Mouse (Mus musculus) CH12.LX (cell line): ENCODE results near the gene Exph5. TPM values are rescaled to one million over a fixed set of nuclear protein-coding genes. Genes with fewer than 3 reads are reported as not detected.

Experiments
- DNase-seq: peaks from one replicate; pipeline ENCODE4 v3.0.0-alpha.2; 2013; ENCODE audit errors: extremely low read depth
- H3K27ac ChIP-seq: 2 replicates; pipeline ENCODE4 v1.5.1; 2012; ENCODE audit warnings: low read depth, mild to moderate bottlenecking, control low read depth, moderate library complexity; ENCODE audit not compliant: insufficient read depth
- H3K27me3 ChIP-seq: replicated peaks from 2 replicates; pipeline ENCODE3; 2012; ENCODE audit warnings: inconsistent platforms
- H3K36me3 ChIP-seq, 2 experiments: replicated peaks in 1 of 2; 2 replicates each; pipeline versions ENCODE3 to v1.6.1; 2012; ENCODE audit warnings: inconsistent platforms in 1 of 2, low read length in 1 of 2, mild to moderate bottlenecking in 1 of 2, mixed read lengths in 1 of 2, moderate library complexity in 1 of 2; ENCODE audit not compliant: control insufficient read depth in 1 of 2, insufficient read depth in 1 of 2
- H3K4me1 ChIP-seq, 2 experiments: 2 replicates each; pipeline ENCODE4 v1.6.1; 2012; ENCODE audit warnings: inconsistent platforms in 1 of 2, moderate library complexity in 1 of 2; ENCODE audit not compliant: insufficient read depth in 2 of 2, control insufficient read depth in 1 of 2
- H3K4me2 ChIP-seq: 2 replicates; pipeline ENCODE4 v1.6.1; 2012; ENCODE audit warnings: low read depth, mild to moderate bottlenecking, control low read depth; ENCODE audit not compliant: poor library complexity, insufficient read depth, severe bottlenecking
- H3K4me3 ChIP-seq, 3 experiments: fragments of 150-350 bp in 1 of 3; sonication (generic) in 1 of 3; replicated peaks in 1 of 3; 2 replicates each; pipeline versions ENCODE3 to v1.5.1; 2011 to 2012; ENCODE audit warnings: low read depth in 2 of 3, low read length in 2 of 3, mild to moderate bottlenecking in 2 of 3, moderate library complexity in 2 of 3, control low read depth in 1 of 3, improper control_type of control experiment in 1 of 3, inconsistent platforms in 1 of 3, mixed read lengths in 1 of 3; ENCODE audit not compliant: poor library complexity in 1 of 3
- H3K79me2 ChIP-seq: replicated peaks from 2 replicates; pipeline ENCODE4 v1.6.1; 2012; ENCODE audit warnings: mild to moderate bottlenecking, moderate library complexity; ENCODE audit not compliant: control insufficient read depth, poor library complexity, insufficient read depth, severe bottlenecking; ENCODE audit errors: extremely low read depth
- H3K9ac ChIP-seq: 2 replicates; pipeline ENCODE4 v1.6.1; 2012; ENCODE audit warnings: low read depth, mild to moderate bottlenecking, control low read depth, moderate library complexity; ENCODE audit not compliant: insufficient read depth
- H3K9me3 ChIP-seq: replicated peaks from 2 replicates; pipeline ENCODE3; 2012; ENCODE audit warnings: low read length, inconsistent platforms, mixed read lengths
- BHLHE40 ChIP-seq: IDR thresholded peaks from 2 replicates; pipeline ENCODE4 v1.6.1; 2011; ENCODE audit warnings: mild to moderate bottlenecking, low read depth, low read length, improper control_type of control experiment
- EP300 ChIP-seq: IDR thresholded peaks from 2 replicates; pipeline ENCODE4 v1.6.1; 2011; ENCODE audit warnings: low read length, improper control_type of control experiment
- GABPA ChIP-seq: IDR thresholded peaks from 2 replicates; pipeline ENCODE4 v1.6.1; 2012; ENCODE audit warnings: low read depth, low read length, improper control_type of control experiment, inconsistent platforms; ENCODE audit not compliant: insufficient replicate concordance
- HCFC1 ChIP-seq: IDR thresholded peaks from 2 replicates; pipeline ENCODE4 v1.6.1; 2012; ENCODE audit warnings: low read depth, mild to moderate bottlenecking, inconsistent platforms, low read length, improper control_type of control experiment
- IRF4 ChIP-seq: IDR thresholded peaks from 2 replicates; pipeline ENCODE4 v1.6.1; 2014; ENCODE audit warnings: low read depth, mild to moderate bottlenecking, inconsistent platforms, low read length, improper control_type of control experiment
- JUN ChIP-seq: IDR thresholded peaks from 2 replicates; pipeline ENCODE4 v1.6.1; 2011; ENCODE audit warnings: low read depth, mild to moderate bottlenecking, low read length, improper control_type of control experiment, moderate library complexity; ENCODE audit not compliant: insufficient read depth
- MAFK ChIP-seq: IDR thresholded peaks from 2 replicates; pipeline ENCODE4 v1.6.1; 2011; ENCODE audit warnings: low read length, improper control_type of control experiment; ENCODE audit not compliant: insufficient replicate concordance
- MAZ ChIP-seq: IDR thresholded peaks from 2 replicates; pipeline ENCODE4 v1.6.1; 2012; ENCODE audit warnings: low read depth, mild to moderate bottlenecking, inconsistent platforms, low read length, improper control_type of control experiment, moderate library complexity
- NELFE ChIP-seq: IDR thresholded peaks from 2 replicates; pipeline ENCODE4 v1.6.1; 2011; ENCODE audit warnings: low read depth, low read length, improper control_type of control experiment
- NRF1 ChIP-seq: IDR thresholded peaks from 2 replicates; pipeline ENCODE4 v1.6.1; 2014; ENCODE audit warnings: low read depth, mild to moderate bottlenecking, inconsistent platforms, low read length, improper control_type of control experiment, moderate library complexity
- PAX5 ChIP-seq: IDR thresholded peaks from 2 replicates; pipeline ENCODE4 v1.6.1; 2012; ENCODE audit warnings: low read length, inconsistent platforms, mixed read lengths
- POLR2AphosphoS2 ChIP-seq: IDR thresholded peaks from 2 replicates; pipeline ENCODE4 v1.6.1; 2011; ENCODE audit warnings: low read depth, low read length, improper control_type of control experiment
- SMC3 ChIP-seq: IDR thresholded peaks from 2 replicates; pipeline ENCODE4 v1.6.1; 2011; ENCODE audit warnings: low read depth, low read length, improper control_type of control experiment
- TBP ChIP-seq: conservative IDR thresholded peaks from 2 replicates; pipeline ENCODE4 v1.6.1; 2011; ENCODE audit warnings: low read depth, low read length, improper control_type of control experiment
- TCF12 ChIP-seq: IDR thresholded peaks from 2 replicates; pipeline ENCODE4 v1.6.1; 2014; ENCODE audit warnings: low read depth, mild to moderate bottlenecking, inconsistent platforms, low read length, improper control_type of control experiment
- USF2 ChIP-seq: conservative IDR thresholded peaks from 2 replicates; pipeline ENCODE4 v1.6.1; 2011; ENCODE audit warnings: low read depth, low read length, improper control_type of control experiment
- ZC3H11A ChIP-seq: IDR thresholded peaks from 2 replicates; pipeline ENCODE4 v1.6.1; 2012; ENCODE audit warnings: low read depth, mild to moderate bottlenecking, inconsistent platforms, low read length, improper control_type of control experiment
- dilution Hi-C: fragments of 300-500 bp; cut with MboI; formaldehyde crosslinking; loops from 2 replicates; pipeline ENCODE4 v1.14.3; 2020; ENCODE audit warnings: low sequenced_read_pairs; ENCODE audit not compliant: extremely low pct_unique_long_range_greater_than_20kb, extremely low pct_ligation_motif_present
- in situ Hi-C: fragments of 300-500 bp; cut with MboI; formaldehyde crosslinking; loops from 3 replicates; pipeline ENCODE4 v1.14.3; 2019; ENCODE audit warnings: low sequenced_read_pairs, low pct_ligation_motif_present, low pct_unique_long_range_greater_than_20kb, mixed read lengths
- polyA plus RNA-seq: library from polyadenylated mRNA; unstranded; fragments of >175 nt; gene quantifications from 2 replicates; pipeline ENCODE4 v1.2.1, GENCODE M21; 2012; ENCODE audit warnings: low read depth; ENCODE audit not compliant: insufficient read length
- total RNA-seq, 2 experiments: library from RNA; depleted of rRNA; stranded (reverse); fragments of 300-350 nt in 1 of 2; fragments of >200 nt in 1 of 2; gene quantifications; 2 replicates each; pipeline ENCODE4 v1.2.3; 2012 to 2014

Gene Exph5
- total and polyA plus RNA-seq, 3 experiments, result 0.04 TPM; not detected in 2

DNA sequence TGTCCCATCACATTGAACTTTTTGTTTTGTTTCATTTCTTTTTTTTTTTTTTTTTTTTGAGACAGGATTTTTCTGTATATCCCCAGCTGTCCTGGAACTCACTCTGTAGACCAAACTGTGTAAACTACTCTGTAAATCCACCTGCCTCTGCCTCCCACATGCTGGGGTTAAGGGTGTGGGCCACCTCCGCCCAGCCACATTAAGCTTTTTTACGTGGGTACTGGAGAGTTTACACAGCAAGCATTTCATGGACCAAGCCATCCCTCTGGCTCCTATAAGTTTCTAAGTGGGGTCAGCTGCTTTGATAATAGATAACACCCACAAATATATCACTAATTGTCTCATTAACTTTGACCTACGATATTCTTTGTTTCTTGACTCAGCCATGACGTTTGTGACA, 107.1 kb downstream of the Exph5 start:
- no peak for TF ChIP-seq TCF12
- no peak for TF ChIP-seq IRF4
- TF ChIP-seq EP300, result no peak
- TF ChIP-seq PAX5, result no peak
- TF ChIP-seq USF2, result no peak
- TF ChIP-seq NRF1, result no peak
- TF ChIP-seq TBP, result no peak
- no peak for TF ChIP-seq MAZ
- no peak for TF ChIP-seq MAFK
- no peak for TF ChIP-seq SMC3
- no peak for TF ChIP-seq ZC3H11A
- TF ChIP-seq GABPA, result no peak
- H3K4me3 ChIP-seq, result no peak overlapping the region
- H3K4me2 ChIP-seq, result no peak overlapping the region
- H3K9me3 ChIP-seq, result no peaks in the 10 kb centered on the region
- in situ Hi-C loops (no loop called here), dilution Hi-C loops (no loop called here)
- no peak overlapping the region for H3K9ac ChIP-seq
- H3K36me3 ChIP-seq, result no peaks in the 10 kb centered on the region
- DNase-seq, result no peak
- peaks cover 0 to 6% of the 10 kb centered on the region in 2 experiments; a peak in 2 of 4 replicates for H3K4me1 ChIP-seq
- no peaks in the 10 kb centered on the region for H3K79me2 ChIP-seq
- H3K27ac ChIP-seq, result no peak overlapping the region
- no peaks in the 10 kb centered on the region for H3K27me3 ChIP-seq

DNA sequence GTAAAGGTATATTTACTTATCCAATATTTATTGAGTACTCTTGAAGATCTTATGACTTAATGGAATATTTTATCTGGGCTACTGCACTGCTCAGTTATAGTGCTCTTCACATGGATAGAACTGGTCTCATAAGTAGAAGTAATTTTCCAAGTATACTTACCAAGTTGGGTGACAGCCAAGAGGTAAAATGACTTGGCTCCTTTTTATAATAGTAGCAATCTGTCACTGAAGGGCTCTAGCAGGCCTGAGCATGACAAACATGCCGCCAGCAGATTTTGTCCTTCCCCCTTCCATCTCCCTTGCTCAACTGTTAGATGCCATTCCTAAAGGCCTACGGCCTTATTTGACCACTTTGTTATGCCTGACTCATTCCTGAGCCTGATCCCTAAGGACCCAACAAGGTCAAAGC, 107.5 kb downstream of the Exph5 start:
- Histone ChIP-seq H3K36me3 (no peaks in the 10 kb centered on the region), H3K9ac (no peak overlapping the region), H3K9me3 (no peaks in the 10 kb centered on the region), H3K4me2 (no peak overlapping the region), H3K4me1 (peaks cover 0 to 4% of the 10 kb centered on the region in 2 experiments; a peak in 2 of 4 replicates), H3K4me3 (no peak overlapping the region), H3K27ac (no peak overlapping the region), H3K79me2 (no peaks in the 10 kb centered on the region), H3K27me3 (no peaks in the 10 kb centered on the region)
- dilution Hi-C loops, result no loop called here
- TF ChIP-seq POLR2AphosphoS2, result no peak
- TF ChIP-seq NELFE, result no peak
- TF ChIP-seq JUN, result no peak
- TF ChIP-seq BHLHE40, result no peak
- no peak for TF ChIP-seq HCFC1
- no peak for TF ChIP-seq NRF1
- DNase-seq, result no peak
- in situ Hi-C loops, result no loop called here
